Mouse (Mus musculus): ENCODE results near the gene Mkrn3.

DNA sequence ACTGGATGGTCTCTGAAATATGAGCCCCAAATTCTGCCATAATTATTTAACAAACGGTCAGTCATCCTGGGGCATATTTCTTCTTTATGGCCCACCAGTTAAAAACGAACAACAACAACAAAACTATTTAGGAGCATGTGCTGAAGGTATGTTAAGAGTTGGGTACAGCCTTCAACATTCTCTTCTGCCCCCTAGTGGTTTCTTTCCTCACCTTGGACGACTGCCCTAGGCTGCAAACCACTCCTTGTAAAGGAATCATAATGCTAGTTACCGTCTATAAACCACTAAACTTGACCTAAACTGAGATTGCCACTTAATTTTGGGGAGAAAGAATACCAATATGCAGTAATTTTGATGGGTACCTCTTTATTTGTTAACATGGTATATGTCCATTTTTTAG is 44.3 kb downstream of the Mkrn3 start:
- no peak for TF ChIP-seq POLR2A (IDR thresholded peaks at IDR 0.05; ENCODE audit: insufficient read length, low read depth)
- no peak for TF ChIP-seq MAX (IDR thresholded peaks at IDR 0.05; ENCODE audit: low read depth)
- no peak for TF ChIP-seq TCF3 (IDR thresholded peaks at IDR 0.05; ENCODE audit: insufficient read length, low read depth)
- TF ChIP-seq USF1 (IDR thresholded peaks at IDR 0.05; ENCODE audit: low read depth): no peak
- no peak for TF ChIP-seq TCF12 (IDR thresholded peaks at IDR 0.05; ENCODE audit: insufficient read depth, poor library complexity, severe bottlenecking)
- TF ChIP-seq MYOD1 (IDR thresholded peaks at IDR 0.05; ENCODE audit: control insufficient read depth in 1 of 3, insufficient read length in 2 of 3, low read depth in 2 of 3): no peak
- TF ChIP-seq POLR2AphosphoS2 (IDR thresholded peaks at IDR 0.05; ENCODE audit: insufficient read length, low read depth): no peak
- no peak for TF ChIP-seq MYOG (IDR thresholded peaks at IDR 0.05; ENCODE audit: control insufficient read depth in 1 of 3, insufficient read depth in 1 of 3, insufficient read length in 2 of 3, low read depth in 2 of 3)
- no peak for TF ChIP-seq E2F4 (IDR thresholded peaks at IDR 0.05; ENCODE audit: insufficient read depth)

All from myocyte (in vitro differentiated cells).